Mouse (Mus musculus) neural tube, postnatal 0 days (tissue): Measurements from ENCODE around the gene Ndst2. TPM values are rescaled to one million over a fixed set of nuclear protein-coding genes. Genes with fewer than 3 reads are reported as not detected.

Experiments
- microRNA-seq: library from miRNA; unstranded; fragments of <30 nt; microRNA quantifications from one replicate; pipeline ENCODE4, GENCODE M21; 2016
- polyA plus RNA-seq: library from polyadenylated mRNA; unstranded; fragments of >200 nt; fragmentation: Nextera tagmentation; extraction: Ambion mirVana; gene quantifications from 2 replicates; pipeline ENCODE4 v1.2.1, GENCODE M21; 2015

The Ndst2 gene
- 12.8 and 14.9 TPM in 2 replicates for polyA plus RNA-seq

GRCm38 (mm10) chr14:20733952-20734774 is at the start of gene Ndst2:
Gene Ndst2 (minus strand): TSS chr14:20734562.

GRCm38 (mm10) chr14:20707201-20708190 is 26.9 kb downstream of the Ndst2 start, which contains the start of gene Zswim8:
Gene Zswim8 (plus strand): TSS chr14:20707552.

GRCm38 (mm10) chr14:20702741-20703381 is 31.5 kb downstream of the Ndst2 start, which contains the start of gene Chchd1:
Gene Chchd1 (plus strand): TSS chr14:20703006.

GRCm38 (mm10) chr14:20694884-20695760 is 39.2 kb downstream of the Ndst2 start, which contains the start of gene Fut11:
Gene Fut11 (plus strand): TSS chr14:20694968.

GRCm38 (mm10) chr14:20674064-20674833 is 60.1 kb downstream of the Ndst2 start, which contains the start of gene Sec24c:
Gene Sec24c (plus strand): TSS chr14:20674308.

Small RNA genes lying within 50 kb of the gene (microRNA-seq; reads per million reads assigned to microRNA genes)
- 0.87 reads per million for gene Mir6946

Other genes with a start within 250 kb of the Ndst2 start
- gene Mss51, start 237.7 kb downstream of the Ndst2 start, polyA plus RNA-seq, result 0.15 and 0.33 TPM in 2 replicates
- gene Ppp3cb, start 188.0 kb downstream of the Ndst2 start, polyA plus RNA-seq, result 100 and 111 TPM in 2 replicates
- 5.8 and 6.8 TPM in 2 replicates for gene Usp54, start 93.5 kb downstream of the Ndst2 start, polyA plus RNA-seq
- gene Myoz1, start 78.0 kb downstream of the Ndst2 start, polyA plus RNA-seq, result 0.52 and 0.70 TPM in 2 replicates
- gene Synpo2l, start 66.2 kb downstream of the Ndst2 start, polyA plus RNA-seq, result 0.22 and 0.23 TPM in 2 replicates
- gene Sec24c, start 60.3 kb downstream of the Ndst2 start, polyA plus RNA-seq, result 47.3 and 53.6 TPM in 2 replicates
- gene Fut11, start 39.6 kb downstream of the Ndst2 start, polyA plus RNA-seq, result 28.0 and 28.5 TPM in 2 replicates
- 166 and 195 TPM in 2 replicates for gene Chchd1, start 31.6 kb downstream of the Ndst2 start, polyA plus RNA-seq
- 29.7 and 39.4 TPM in 2 replicates for gene Zswim8, start 27.0 kb downstream of the Ndst2 start, polyA plus RNA-seq
- 377 and 399 TPM in 2 replicates for gene Camk2g, start 59.5 kb upstream of the Ndst2 start, polyA plus RNA-seq
- gene Plau, start 102.1 kb upstream of the Ndst2 start, polyA plus RNA-seq, result 0.56 and 0.62 TPM in 2 replicates
- gene Vcl, start 194.8 kb upstream of the Ndst2 start, polyA plus RNA-seq, result 15.8 and 16.6 TPM in 2 replicates